Mouse (Mus musculus) adrenal gland, adult 18-20 months (tissue): ENCODE measurements at regions not wholly inside any gene's neighbourhood (a gene's known extent, or its start where the extent isn't known, plus 50 kb on each side); places are given as distances from the start of the nearest gene placed in this dataset.
"Not testable (repeated sequence)": the region's sequence is repeated elsewhere in the genome, so short reads cannot be mapped to it uniquely, and the experiment has no call there.

ENCODE experiments used
- DNase-seq, 2 experiments: peaks; one replicate each; pipeline ENCODE4 v3.0.0; 2021 to 2022; ENCODE audit warnings: low spot score in 2 of 2

DNA sequence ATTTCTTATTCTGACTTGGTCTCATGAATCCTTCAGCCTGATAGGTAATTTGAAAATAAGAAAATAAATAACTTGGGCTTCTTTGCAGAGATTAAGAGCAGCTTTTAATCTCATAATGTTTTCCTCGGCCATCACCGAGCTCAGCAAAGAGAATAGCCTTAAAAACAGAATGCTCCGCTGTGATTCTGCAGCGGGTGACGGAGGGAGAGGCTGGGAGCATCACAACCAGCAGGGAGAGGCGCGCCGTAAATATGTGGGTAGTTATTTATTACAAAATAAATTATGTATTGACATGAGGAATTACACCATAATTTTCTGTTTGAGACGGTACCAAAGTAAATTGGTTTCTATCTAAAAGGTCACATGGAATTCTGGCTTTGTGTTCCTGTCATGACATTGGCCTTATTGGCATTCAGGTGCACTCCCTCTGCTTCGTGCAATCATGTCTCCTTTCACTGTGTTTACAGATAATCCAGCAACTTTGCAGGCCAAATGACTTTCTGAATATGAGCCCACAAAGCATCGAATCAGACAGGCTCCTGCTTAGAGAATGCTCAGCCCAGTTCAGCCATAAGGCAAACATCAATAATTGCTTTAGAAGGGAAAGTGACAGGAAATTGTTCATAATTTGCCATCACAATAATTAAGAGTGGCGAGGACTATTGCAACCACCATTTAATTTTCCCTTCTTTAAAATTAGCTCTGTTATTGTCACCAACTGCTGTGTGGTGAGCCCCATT is 494.4 kb downstream of the Hace1 start:
- no peak for DNase-seq

DNA sequence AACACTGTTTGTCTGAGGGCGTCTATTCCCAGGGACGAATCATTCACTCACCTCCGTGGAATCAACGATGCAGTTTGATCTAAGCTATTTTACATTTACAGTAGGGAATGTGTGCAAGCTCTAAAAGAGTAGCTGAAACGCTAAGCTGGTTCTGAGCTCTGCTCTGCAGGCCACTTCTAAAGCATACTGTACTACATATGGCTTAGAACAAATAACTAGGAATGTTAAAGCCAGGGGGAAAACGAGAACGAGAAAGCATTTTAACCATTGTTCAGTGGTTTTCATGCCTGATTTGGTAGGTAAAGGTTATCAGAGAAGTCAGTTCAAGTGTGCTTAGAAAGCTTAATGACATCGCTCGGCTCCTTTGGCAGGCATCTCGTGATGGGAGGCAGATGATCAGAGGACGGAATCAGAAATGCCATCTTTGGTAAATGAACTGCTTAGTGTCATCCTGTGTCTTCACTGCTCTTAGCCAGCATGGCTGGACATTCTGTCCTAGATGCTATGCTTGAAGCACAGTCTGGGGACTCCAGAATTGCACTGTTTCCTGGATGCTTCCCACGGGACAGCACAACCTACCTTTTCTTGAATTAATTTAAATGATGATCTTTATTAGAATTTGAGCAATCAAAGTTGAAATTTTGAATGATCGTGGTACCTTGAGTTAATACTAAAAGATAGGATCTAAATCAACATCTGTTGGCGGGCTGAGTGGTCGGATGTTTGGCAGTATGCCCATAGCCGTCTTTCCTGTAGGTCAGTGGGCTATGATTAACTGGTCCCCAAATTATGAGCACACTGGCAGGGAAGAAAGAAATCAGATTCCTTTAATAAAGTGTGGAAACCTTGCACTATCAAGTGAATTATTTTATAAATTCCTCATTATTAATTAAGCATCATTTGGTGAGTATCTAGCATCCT is 495.2 kb downstream of the Hace1 start:
- DNase-seq, result no peak

DNA sequence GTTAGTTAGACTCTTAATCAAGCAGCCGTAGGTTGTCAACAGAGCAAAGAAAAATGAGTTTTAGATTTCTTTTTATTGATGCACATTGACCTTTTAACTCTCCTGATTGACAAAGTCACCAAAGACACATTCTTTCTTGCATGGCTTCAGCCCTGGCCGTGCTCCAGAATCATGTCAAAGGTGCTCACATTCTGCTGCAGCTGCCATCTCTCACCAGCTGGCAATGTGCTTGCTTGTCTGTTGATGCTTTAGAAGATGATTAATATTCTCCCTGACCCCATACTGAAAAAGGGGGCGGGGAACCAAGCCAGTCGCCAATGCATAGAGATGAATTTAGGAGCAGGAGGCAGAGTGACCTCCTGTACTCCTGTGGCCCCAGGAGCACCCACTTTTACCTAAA is 510.1 kb downstream of the Hace1 start:
- DNase-seq, result no peak

DNA sequence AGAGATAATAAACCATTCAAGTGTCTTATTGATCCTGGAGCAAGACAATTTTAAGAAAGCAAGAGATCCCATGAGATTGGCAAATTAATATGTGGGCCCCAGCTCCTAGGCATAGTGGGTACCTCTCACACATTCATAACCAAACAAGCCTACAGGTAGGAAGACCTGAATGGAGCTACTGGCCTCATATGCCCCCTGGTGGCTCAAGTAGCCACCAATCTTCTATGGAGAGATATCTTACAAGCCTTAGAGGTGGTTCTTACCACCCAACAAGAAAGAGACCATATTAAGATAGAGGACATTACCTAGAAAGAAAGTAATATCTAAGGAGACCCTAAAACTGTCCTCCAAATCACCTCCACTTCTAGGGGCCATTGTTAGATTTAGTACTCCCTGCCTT is 523.2 kb downstream of the Hace1 start:
- DNase-seq, result no peak

DNA sequence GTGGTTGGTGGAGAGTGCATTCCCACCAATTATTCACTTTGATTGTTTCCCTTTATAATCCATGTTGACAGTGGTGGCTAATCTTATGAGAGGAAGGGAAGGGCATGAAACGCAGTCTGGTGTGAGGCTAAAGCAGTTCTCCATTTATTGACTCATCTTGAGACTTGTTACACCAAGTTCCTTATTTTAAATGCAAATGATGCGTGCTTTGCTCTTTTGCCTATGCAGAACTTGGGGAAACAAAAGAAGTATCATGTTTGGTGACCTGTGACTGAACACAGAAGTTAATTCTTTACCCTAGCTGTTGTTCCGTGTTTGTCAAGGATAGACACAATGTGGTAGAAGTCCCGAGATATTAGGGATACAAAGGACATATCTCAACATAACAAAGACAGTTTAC is 531.2 kb downstream of the Hace1 start:
- DNase-seq, result no peak

DNA sequence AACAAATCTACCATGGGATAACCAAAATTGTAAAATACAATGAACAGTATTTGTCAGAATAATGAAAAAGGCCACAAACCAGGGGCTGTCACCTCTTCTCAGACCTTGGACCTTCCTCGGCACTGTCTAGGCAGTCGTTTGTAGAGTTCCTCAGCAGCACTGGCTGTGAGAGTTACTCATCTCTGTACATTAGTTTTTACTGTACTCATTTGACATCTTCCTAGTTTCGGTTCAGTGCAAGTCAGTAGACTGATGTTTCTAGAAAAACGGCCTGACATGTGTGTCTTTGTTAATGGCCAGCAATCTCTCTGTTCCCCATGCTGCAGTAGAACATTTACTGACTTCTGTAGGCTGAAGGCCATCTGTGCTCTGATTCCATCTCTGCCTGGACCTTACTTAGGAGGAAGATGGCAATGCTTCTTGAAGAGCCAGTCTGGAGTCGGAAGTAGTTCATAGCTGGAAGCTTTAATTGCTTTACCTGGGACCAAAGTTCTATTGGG is 537.1 kb downstream of the Hace1 start:
- no peak for DNase-seq

DNA sequence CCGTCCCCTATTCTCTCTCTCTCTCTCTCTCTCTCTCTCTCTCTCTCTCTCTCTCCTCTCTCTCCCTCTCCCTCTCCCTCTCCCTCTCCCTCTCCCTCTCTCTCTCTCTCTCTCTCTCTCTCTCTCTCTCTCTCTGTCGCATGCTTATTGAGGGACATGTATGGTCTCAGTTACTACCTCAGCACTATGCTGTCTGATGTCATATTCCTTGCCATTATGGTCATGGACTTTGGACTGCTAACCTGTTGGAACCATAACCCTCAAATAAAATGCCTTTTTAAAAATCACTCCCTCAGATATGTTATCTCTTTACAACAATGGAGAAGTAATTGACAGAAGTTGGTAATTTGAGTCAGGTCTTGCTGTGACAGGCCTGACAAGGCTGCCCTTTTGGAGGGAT is 544.8 kb downstream of the Hace1 start:
- not testable (repeated sequence) for DNase-seq

DNA sequence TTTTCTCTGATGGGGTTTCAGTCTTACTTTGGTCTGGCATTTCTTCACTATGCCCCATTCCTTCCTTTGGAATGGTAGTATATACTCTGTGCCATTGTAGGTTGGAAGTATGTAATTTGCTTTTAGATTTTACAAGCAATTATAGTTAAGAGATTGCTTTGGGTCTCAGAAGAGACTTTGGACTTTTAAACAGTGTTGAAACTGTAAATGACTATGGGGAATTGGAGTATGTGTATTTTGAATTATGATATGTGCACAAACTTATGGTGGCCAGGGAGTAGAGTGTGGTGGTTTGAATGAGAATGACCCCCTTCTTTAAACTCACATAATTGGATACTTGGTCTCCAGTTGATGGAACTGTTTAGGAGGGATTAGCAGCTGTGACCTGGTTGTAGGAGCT is 546.2 kb downstream of the Hace1 start:
- no peak for DNase-seq

DNA sequence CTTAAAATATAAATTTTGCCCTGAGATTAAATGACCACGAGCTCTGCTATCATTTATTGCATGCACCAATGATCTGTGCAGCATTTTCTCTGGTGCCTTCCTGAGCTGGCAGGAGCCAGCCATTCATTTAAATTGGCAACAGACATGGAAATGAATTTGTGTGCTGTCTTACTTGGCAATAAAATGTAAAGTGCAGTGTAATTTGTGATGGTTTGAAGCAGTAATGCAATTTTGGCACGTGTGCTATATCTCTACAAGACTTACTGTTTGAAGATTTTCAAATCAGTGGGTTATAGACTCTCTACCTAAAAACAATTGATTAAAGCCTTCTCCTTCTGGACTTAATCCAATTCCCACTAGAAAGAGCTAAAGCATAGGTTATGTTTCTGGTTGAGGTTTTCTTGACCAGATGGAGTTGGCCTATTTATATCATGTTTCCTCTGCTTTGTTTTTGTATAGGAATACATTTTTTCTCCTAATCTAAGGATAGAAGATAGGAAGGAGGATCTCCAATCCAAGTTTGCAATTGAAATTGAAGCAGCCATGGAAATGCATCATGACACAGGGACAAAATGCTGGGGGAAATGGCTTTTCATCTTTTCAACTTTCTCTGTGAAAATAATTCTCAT is 557.6 kb downstream of the Hace1 start:
- no peak for DNase-seq

DNA sequence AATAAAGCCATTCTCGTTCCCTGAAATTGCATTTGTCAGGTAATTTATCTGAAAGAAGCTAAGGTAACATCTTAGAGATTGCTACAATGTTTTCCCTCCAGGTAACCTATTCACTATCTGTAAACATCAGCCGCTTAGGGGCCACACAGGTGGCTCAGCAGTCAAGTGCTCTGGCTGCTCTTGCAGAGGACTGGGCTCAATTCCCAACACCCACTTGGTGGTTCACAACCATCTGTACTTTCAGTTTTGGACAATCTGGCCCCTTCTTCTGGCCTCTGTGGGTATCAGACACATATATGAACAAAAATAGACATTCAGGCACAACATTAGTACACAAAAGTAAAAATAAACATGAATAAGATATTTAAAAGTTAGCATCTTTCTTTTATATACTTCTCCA is 596.4 kb downstream of the Hace1 start:
- no peak for DNase-seq

DNA sequence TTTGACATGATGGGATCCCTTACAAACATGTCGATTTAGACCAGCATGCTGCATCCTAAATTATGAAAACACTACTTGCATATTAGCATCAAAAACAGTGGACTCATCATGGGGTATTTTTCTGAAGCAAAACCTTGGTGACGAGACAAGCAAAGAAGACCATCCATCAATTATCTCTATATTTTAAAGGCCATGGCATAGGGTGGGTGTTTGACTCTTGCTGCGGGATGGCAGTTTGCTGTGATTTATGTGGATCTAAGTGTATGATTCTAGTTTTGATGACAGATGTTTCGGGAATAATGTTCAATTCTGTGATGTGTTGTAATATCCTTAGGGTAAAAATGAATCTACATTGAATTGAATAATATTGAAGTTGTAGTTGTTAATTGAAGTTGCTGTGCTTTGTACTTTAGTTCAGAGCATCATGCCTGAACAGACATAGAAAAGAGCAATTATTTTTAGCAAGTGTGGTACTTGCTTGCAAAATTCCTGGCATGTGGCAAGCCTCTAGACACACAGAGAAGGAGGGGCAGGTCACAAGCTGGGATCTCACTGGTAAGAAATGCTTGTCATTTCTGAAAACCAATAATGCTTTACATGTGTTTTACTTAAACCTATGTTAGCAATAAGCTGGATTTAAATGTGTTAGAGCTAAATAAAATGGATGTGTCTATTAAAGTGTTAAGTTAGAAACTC is 608.3 kb downstream of the Hace1 start:
- DNase-seq, result no peak

DNA sequence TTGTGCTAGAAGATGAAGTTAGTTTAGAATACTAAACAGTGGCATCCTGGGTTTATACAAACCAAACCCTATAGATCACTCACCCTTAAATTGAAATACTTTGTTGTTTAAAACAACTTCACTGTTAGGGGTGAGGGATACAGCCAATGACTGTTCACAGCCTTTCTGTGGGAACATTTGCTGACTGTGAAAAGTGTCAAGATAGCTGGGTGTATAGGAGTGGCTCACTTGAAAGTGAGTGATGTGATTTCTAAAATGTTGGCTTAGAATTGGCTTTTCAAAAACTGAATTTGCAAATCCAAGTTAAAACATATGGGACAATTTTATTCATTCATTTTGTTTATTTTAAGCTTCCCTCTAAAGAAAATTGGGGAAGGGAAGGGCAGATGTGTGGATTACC is 616.5 kb downstream of the Hace1 start:
- DNase-seq, result no peak

DNA sequence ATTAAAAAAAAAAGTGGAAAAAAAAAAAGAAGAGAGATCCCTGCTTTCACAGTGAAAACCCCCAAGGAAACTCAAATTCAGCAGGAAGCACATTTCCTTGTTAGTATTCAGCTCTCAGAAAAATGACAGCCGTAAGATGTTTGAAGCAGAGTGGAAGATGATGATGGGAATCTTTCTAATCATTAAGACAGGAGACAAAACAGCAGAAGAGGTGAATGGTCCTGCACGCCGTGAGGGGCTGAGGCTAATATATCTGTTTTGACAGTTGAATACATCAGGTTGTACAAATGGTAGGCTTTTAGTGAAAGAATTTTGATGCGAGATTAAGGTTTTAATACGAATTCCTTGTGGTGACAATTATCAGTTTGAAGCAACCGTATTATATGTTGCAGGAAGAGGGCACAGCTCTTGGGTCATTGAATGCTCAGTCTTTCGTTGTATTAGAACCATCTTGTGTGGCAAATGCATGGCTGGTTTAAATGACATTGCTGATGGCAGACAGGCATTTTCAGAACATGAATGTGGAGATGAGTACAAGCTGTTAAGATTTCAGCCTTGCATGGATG is 649.3 kb downstream of the Hace1 start:
- no peak for DNase-seq

DNA sequence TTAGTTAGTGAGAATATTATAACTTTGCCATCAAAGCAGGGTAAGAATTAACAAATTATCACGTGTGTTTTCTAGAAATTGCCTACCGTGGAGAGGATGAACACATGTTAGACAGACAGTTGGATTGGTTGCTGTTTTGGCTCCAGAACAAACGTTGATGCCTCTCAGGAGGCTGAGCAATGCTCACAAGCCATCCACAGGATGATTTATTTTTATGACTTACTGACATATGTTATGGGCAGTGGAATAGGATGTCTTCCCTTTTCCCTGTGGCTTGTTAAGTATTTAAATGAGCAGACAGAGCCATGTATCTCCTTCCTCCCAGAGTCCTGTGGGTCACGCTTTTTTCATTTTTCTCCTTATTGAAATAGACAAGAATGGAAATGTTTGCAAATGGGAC is 652.0 kb downstream of the Hace1 start:
- no peak for DNase-seq

DNA sequence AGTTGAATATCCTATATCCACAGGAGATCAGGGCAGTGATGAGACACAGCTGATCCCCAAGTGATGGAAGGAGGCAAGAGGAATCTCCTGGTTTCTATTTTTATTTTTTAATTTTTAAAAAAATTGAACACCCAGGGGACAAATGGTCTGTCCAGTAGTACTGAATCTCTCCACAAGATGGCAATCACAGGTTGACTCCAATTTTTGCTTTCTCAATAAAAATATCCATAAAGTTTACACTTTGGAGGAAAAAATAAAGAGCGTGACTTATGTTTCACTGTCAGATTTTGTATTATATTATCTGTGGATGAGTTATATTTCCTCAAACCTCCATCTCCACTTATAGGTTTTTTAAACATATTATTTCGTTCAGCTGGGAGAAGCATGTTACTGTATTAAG is 658.0 kb downstream of the Hace1 start:
- DNase-seq, result no peak

DNA sequence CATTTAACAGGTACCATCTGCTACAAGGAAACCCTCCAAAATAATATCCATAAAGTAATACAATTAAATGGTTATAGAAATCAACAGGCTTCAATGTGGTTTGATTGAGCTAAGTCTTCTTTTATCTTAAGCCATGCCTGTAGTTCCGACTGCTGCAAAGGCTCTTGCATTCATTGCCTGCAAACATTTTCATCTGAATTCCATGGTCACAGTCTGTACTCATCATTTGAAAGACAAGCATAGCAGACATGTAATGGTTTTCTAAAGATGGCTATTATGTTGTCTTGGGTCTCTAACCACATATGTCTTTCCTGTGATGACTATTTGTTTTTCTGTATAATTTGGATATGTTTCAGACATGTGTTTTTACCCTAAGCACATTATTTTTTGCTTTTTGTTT is 677.9 kb downstream of the Hace1 start:
- DNase-seq, result no peak

DNA sequence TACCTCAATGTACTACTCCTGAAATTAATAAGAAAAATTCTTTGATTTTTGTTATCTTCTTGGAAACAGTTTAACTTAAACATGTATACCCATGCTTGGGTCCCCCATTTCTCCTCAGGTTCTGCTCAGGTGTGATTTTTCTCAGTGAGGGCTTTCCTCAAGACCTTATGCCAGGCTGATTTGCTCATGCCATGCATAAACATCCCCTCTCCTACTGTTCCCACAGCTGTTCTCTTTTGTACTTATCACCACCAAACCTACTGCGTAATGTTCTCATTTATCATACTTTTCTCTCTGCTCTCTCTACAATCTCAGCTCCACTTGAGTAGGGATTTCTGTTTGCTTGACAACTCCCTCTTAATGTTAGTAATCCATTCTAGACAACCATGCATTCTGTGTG is 692.1 kb downstream of the Hace1 start:
- DNase-seq, result no peak

DNA sequence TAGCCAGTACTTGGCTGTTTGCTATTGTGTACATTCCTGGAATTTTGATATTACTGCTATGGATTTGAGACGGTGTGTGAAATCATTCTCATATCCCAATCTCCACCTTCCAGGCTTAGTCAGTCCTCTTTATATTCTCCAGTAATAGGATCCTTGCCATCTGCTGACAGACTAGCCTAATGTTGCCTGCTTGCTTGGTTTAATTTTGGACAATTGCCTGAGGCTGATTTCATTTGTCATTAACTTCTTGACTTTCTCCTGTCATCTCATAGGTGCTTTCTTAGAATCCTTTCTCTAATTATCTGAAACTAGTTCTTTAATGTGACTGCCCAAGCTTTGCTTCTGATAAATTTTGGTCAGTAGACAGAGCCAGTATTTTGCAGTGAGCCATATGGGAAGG is 696.2 kb downstream of the Hace1 start:
- no peak for DNase-seq

DNA sequence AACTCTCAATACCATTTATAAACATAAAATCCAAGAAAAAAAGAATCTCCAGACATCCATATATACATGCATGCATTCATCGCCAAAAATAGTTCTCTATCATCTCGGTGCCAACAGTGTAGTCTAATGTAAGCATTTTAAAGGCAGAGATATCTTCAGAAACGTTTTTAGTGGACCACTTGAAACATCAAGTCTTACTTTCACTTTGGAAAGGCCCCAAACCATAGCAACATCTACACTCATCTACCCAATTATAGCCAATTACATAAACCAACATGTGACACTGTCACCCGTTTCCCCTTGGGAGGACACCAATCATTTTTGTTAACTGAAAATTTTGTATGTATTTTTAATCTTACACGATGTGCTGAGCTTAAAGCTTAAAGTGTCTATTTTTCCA is 716.7 kb downstream of the Hace1 start:
- no peak for DNase-seq

DNA sequence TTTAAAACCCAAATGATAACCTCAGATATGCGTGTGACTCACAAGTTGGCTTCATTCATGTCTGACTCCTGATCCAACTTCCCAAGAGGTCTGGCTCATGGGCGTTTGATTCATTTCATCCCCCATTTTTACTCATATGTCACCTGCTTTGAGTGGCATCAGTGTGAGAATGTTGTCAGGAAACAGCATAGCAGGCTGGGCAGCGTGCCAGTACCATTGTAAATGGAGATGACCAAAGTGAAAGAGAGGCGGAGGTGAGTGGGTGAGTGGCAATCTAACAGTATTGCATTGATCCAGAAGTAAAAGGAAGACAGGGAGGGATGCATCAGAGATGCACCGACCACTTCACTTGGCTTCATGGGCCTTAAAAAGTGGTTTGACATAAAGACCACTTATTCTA is 720.7 kb downstream of the Hace1 start:
- DNase-seq, result no peak

DNA sequence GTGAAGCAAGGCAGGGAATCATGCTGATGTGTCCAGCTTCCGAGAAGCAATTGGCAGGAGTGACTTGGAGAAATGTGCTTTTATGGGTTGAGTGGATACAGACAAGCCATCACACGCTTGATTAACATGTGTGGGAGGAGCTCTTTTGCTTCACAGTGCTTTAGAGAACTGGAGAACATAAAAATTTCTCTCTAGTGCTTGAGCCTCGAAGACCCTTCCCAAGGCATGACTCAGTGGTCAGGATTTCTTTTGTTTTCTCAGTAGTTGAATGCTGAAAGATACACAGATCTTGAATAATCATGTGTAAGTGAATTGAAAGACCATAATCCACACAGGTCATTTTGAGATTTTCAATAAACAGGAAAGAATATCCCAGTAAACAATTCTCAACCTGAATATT is 721.9 kb downstream of the Hace1 start:
- DNase-seq, result no peak
